Mouse (Mus musculus) activated CD4-positive, CD25-positive, alpha-beta regulatory T cell, adult 9 weeks (primary cell): ENCODE data around the gene Elobl. TPM values are rescaled to one million over a fixed set of nuclear protein-coding genes. Genes with fewer than 3 reads are reported as not detected.

Experiments
- polyA plus RNA-seq: library from polyadenylated mRNA; unstranded; fragments of 100-300 nt; shearing (Covaris generic); gene quantifications from one replicate; pipeline ENCODE4 v1.2.1, GENCODE M21; 2017

Elobl gene
- not detected for polyA plus RNA-seq

GRCm38 (mm10) chr11:88966881-88967361 lies at the start of gene Elobl:
TSS of gene Elobl (minus strand) at chr11:88966931.

GRCm38 (mm10) chr11:88998974-88999722 lies 32.4 kb upstream of the Elobl start, which contains the start of gene Trim25:
TSS of gene Trim25 (plus strand) at chr11:88999376.

GRCm38 (mm10) chr11:88970202-88970732 lies 3.5 kb upstream of the Elobl start, which contains the start of gene Coil:
TSS of gene Coil (plus strand) at chr11:88970252.

GRCm38 (mm10) chr11:88955217-88955969 lies 11.3 kb downstream of the Elobl start, which contains the start of gene Scpep1:
TSS of gene Scpep1 (minus strand) at chr11:88955465.

Other genes with a start within 250 kb of the Elobl start
- 16.3 TPM for gene Msi2, start 248.4 kb downstream of the Elobl start, polyA plus RNA-seq
- 2.8 TPM for gene Akap1, start 102.3 kb downstream of the Elobl start, polyA plus RNA-seq
- 20.0 TPM for gene Scpep1, start 11.5 kb downstream of the Elobl start, polyA plus RNA-seq
- gene Coil, start 3.3 kb upstream of the Elobl start, polyA plus RNA-seq = 19.2 TPM
- 52.0 TPM for gene Trim25, start 32.4 kb upstream of the Elobl start, polyA plus RNA-seq
- gene Dgke, start 99.9 kb upstream of the Elobl start, polyA plus RNA-seq = 7.2 TPM
- not detected for gene Gm525, start 106.9 kb upstream of the Elobl start, polyA plus RNA-seq